Mouse (Mus musculus) embryonic facial prominence, embryonic 12.5 days (tissue): Measurements from ENCODE around the gene Rasgef1b. TPM values are rescaled to one million over a fixed set of nuclear protein-coding genes. Genes with fewer than 3 reads are reported as not detected.

Experiments
- ATAC-seq: fragments of 200-750 bp; cut with Nextera tagmentation; 2 replicates; pipeline ENCODE4 v1.8.0; 2017; ENCODE audit not compliant: insufficient number of reproducible peaks, insufficient read depth, low FRiP score, low TSS enrichment
- H3K27ac ChIP-seq: fragments of 300-500 bp; sonication (generic); 2 replicates; pipeline ENCODE4 v1.5.1; 2016; ENCODE audit warnings: mild to moderate bottlenecking
- H3K27me3 ChIP-seq: fragments of 300-500 bp; sonication (generic); 2 replicates; pipeline ENCODE4 v1.6.1; 2016; ENCODE audit warnings: mild to moderate bottlenecking, moderate library complexity
- H3K36me3 ChIP-seq: fragments of 300-500 bp; sonication (generic); 2 replicates; pipeline ENCODE4 v1.6.1; 2016; ENCODE audit warnings: mild to moderate bottlenecking
- H3K4me1 ChIP-seq: fragments of 300-500 bp; sonication (generic); 2 replicates; pipeline ENCODE4 v1.6.1; 2016
- H3K4me2 ChIP-seq: fragments of 300-500 bp; sonication (generic); replicated peaks from 2 replicates; pipeline ENCODE4 v1.6.1; 2016; ENCODE audit warnings: mild to moderate bottlenecking, moderate library complexity
- H3K4me3 ChIP-seq: fragments of 300-500 bp; sonication (generic); 2 replicates; pipeline ENCODE4 v1.5.1; 2016; ENCODE audit warnings: mild to moderate bottlenecking
- H3K9ac ChIP-seq: fragments of 300-500 bp; sonication (generic); 2 replicates; pipeline ENCODE4 v1.6.1; 2016; ENCODE audit warnings: mild to moderate bottlenecking, moderate library complexity
- H3K9me3 ChIP-seq: fragments of 300-500 bp; sonication (generic); 2 replicates; pipeline ENCODE4 v1.6.1; 2016; ENCODE audit warnings: mild to moderate bottlenecking, moderate library complexity
- WGBS: fragments of 180-500 bp; shearing (Covaris S2); methylation state at CpG from one replicate; pipeline ENCODE4 v1.1.7; 2016; 5-methylcytosine and 5-hydroxymethylcytosine counted together
- polyA plus RNA-seq: library from polyadenylated mRNA; unstranded; fragments of >200 nt; fragmentation: Nextera tagmentation; extraction: Ambion mirVana; gene quantifications from 2 replicates; pipeline ENCODE4 v1.2.1, GENCODE M21; 2016

The Rasgef1b gene
- polyA plus RNA-seq, 1 experiment from 2014 or later: 11.7 TPM

- peaks cover 13% of the 10 kb centered on the region; the same call in 1 of the 2 replicates for H3K4me1 ChIP-seq
- no peak overlapping the region for H3K27ac ChIP-seq
- H3K27me3 ChIP-seq: no peaks in the 10 kb centered on the region
- no peaks in the 10 kb centered on the region for H3K9me3 ChIP-seq
- no peak overlapping the region for H3K9ac ChIP-seq
- H3K4me2 ChIP-seq: no peak overlapping the region
- ATAC-seq: no peak
- 89% methylated on average over 9 of the region's 9 CpGs for WGBS
- H3K4me3 ChIP-seq: no peak overlapping the region
- no peaks in the 10 kb centered on the region for H3K36me3 ChIP-seq
Observed at GRCm38 (mm10) chr5:99277536-99277935, 451.3 kb downstream of the Rasgef1b start.

- Histone ChIP-seq H3K4me1 (no peaks in the 10 kb centered on the region), H3K27me3 (no peaks in the 10 kb centered on the region), H3K9me3 (no peaks in the 10 kb centered on the region), H3K27ac (no peak overlapping the region), H3K9ac (no peak overlapping the region), H3K36me3 (no peaks in the 10 kb centered on the region), H3K4me2 (0 out of 2 replicates have a peak overlapping the region, but pooled peaks have one; percentile 3), H3K4me3 (no peak overlapping the region)
- peak; percentile 52; the same call in 1 of the 2 replicates for ATAC-seq
- WGBS: 61% methylated on average over 12 of the region's 12 CpGs
Observed at GRCm38 (mm10) chr5:99274119-99274563, 454.7 kb downstream of the Rasgef1b start.

GRCm38 (mm10) chr5:99271531-99271930 is 457.3 kb downstream of the Rasgef1b start:
- H3K4me2 ChIP-seq: no peak overlapping the region
- no peaks in the 10 kb centered on the region for H3K36me3 ChIP-seq
- 77% methylated on average over 1 of the region's 1 CpGs for WGBS

GRCm38 (mm10) chr5:99269131-99269530 is 459.7 kb downstream of the Rasgef1b start:
- WGBS: 88% methylated on average over 2 of the region's 2 CpGs
- no peak for ATAC-seq
- Histone ChIP-seq H3K9ac (no peak overlapping the region), H3K9me3 (no peaks in the 10 kb centered on the region), H3K4me2 (no peak overlapping the region), H3K27me3 (no peaks in the 10 kb centered on the region), H3K36me3 (no peaks in the 10 kb centered on the region), H3K4me3 (no peak overlapping the region), H3K4me1 (no peaks in the 10 kb centered on the region), H3K27ac (no peak overlapping the region)

More at GRCm38 (mm10) chr5:99271531-99271930, 457.3 kb downstream of the Rasgef1b start:
- no peak for ATAC-seq
- Histone ChIP-seq H3K9me3 (no peaks in the 10 kb centered on the region), H3K27me3 (no peaks in the 10 kb centered on the region), H3K9ac (no peak overlapping the region), H3K4me3 (no peak overlapping the region), H3K27ac (no peak overlapping the region), H3K4me1 (no peaks in the 10 kb centered on the region)

GRCm38 (mm10) chr5:99267338-99267737 is 461.5 kb downstream of the Rasgef1b start:
- Histone ChIP-seq H3K4me1 (no peaks in the 10 kb centered on the region), H3K9ac (no peak overlapping the region), H3K4me2 (no peak overlapping the region), H3K27me3 (no peaks in the 10 kb centered on the region), H3K4me3 (no peak overlapping the region), H3K36me3 (no peaks in the 10 kb centered on the region), H3K9me3 (no peaks in the 10 kb centered on the region), H3K27ac (no peak overlapping the region)
- ATAC-seq: no peak
- 84% methylated on average over 5 of the region's 5 CpGs for WGBS

GRCm38 (mm10) chr5:99266301-99266700 is 462.6 kb downstream of the Rasgef1b start:
- H3K4me3 ChIP-seq: no peak overlapping the region
- no peaks in the 10 kb centered on the region for H3K9me3 ChIP-seq
- H3K27me3 ChIP-seq: no peaks in the 10 kb centered on the region
- no peaks in the 10 kb centered on the region for H3K36me3 ChIP-seq
- H3K27ac ChIP-seq: no peak overlapping the region
- no peak overlapping the region for H3K4me2 ChIP-seq
- H3K4me1 ChIP-seq: no peaks in the 10 kb centered on the region
- 85% methylated on average over 8 of the region's 8 CpGs for WGBS
- no peak overlapping the region for H3K9ac ChIP-seq
- ATAC-seq: no peak

GRCm38 (mm10) chr5:99262197-99262920 is 466.5 kb downstream of the Rasgef1b start:
- WGBS: 82% methylated on average over 6 of the region's 6 CpGs
- H3K27me3 ChIP-seq: no peaks in the 10 kb centered on the region

GRCm38 (mm10) chr5:99261121-99261724 is 467.6 kb downstream of the Rasgef1b start:
- H3K9me3 ChIP-seq: no peaks in the 10 kb centered on the region
- no peak overlapping the region for H3K9ac ChIP-seq
- no peaks in the 10 kb centered on the region for H3K36me3 ChIP-seq
- H3K4me3 ChIP-seq: no peak overlapping the region
- WGBS: 65% methylated on average over 4 of the region's 4 CpGs
- no peak overlapping the region for H3K27ac ChIP-seq
- H3K4me2 ChIP-seq: no peak overlapping the region
- no peaks in the 10 kb centered on the region for H3K27me3 ChIP-seq
- ATAC-seq: no peak
- H3K4me1 ChIP-seq: no peaks in the 10 kb centered on the region

More at GRCm38 (mm10) chr5:99262197-99262920, 466.5 kb downstream of the Rasgef1b start:
- H3K9me3 ChIP-seq: no peaks in the 10 kb centered on the region
- no peak for ATAC-seq
- H3K4me3 ChIP-seq: no peak overlapping the region
- no peak overlapping the region for H3K27ac ChIP-seq
- H3K4me1 ChIP-seq: no peaks in the 10 kb centered on the region
- no peaks in the 10 kb centered on the region for H3K36me3 ChIP-seq
- H3K4me2 ChIP-seq: no peak overlapping the region
- no peak overlapping the region for H3K9ac ChIP-seq

- no peaks in the 10 kb centered on the region for H3K9me3 ChIP-seq
- no peak for ATAC-seq
- H3K36me3 ChIP-seq: no peaks in the 10 kb centered on the region
- H3K4me1 ChIP-seq: no peaks in the 10 kb centered on the region
- WGBS: 77% methylated on average over 4 of the region's 4 CpGs
- no peak overlapping the region for H3K4me2 ChIP-seq
- H3K27ac ChIP-seq: no peak overlapping the region
- no peak overlapping the region for H3K4me3 ChIP-seq
- no peak overlapping the region for H3K9ac ChIP-seq
- no peaks in the 10 kb centered on the region for H3K27me3 ChIP-seq
Observed at GRCm38 (mm10) chr5:99258003-99258500, 470.8 kb downstream of the Rasgef1b start.

- Histone ChIP-seq H3K36me3 (no peaks in the 10 kb centered on the region), H3K27ac (0 out of 2 replicates have a peak overlapping the region, but pooled peaks have one; percentile 41), H3K27me3 (no peaks in the 10 kb centered on the region), H3K9me3 (no peaks in the 10 kb centered on the region), H3K4me3 (peak overlapping the region; percentile 75), H3K9ac (peak overlapping the region; percentile 68), H3K4me2 (peak overlapping the region; percentile 86), H3K4me1 (peaks cover 11% of the 10 kb centered on the region)
- WGBS: under 1% methylated on average over 78 of the region's 78 CpGs
- ATAC-seq: peak; percentile 85
Observed at GRCm38 (mm10) chr5:99252203-99253135, 476.4 kb downstream of the Rasgef1b start.
